Mouse (Mus musculus): ENCODE measurements around the gene Uox. TPM values are rescaled to one million over a fixed set of nuclear protein-coding genes. Genes with fewer than 3 reads are reported as not detected.

Gene Uox
- polyA plus RNA-seq, 1 experiment from 2014 or later, result 0.11 TPM

- H3K27ac ChIP-seq (ENCODE audit: low read depth, low read length), result no peak overlapping the region
- no peaks in the 10 kb centered on the region for H3K27me3 ChIP-seq (ENCODE audit: control insufficient read depth, insufficient read depth, low read length)
- H3K4me1 ChIP-seq (ENCODE audit: control insufficient read depth, insufficient read depth, low read length), result no peaks in the 10 kb centered on the region
- WGBS, result 62% methylated on average over 1 of the region's 1 CpGs
- no peaks in the 10 kb centered on the region for H3K9me3 ChIP-seq (ENCODE audit: control insufficient read depth, low read length)
- no peak overlapping the region for H3K9ac ChIP-seq (ENCODE audit: low read length)
- H3K4me2 ChIP-seq, result no peak overlapping the region
- H3K4me3 ChIP-seq (ENCODE audit: low read depth, low read length), result no peak overlapping the region
- ATAC-seq (ENCODE audit: low FRiP score) (no peak), DNase-seq (ENCODE audit: low spot score, missing footprints) (no peak)
- no peaks in the 10 kb centered on the region for H3K36me3 ChIP-seq (ENCODE audit: control insufficient read depth, insufficient read depth, low read length)
These were observed 13.7 kb upstream of the Uox start for GRCm38 (mm10) chr3:146556567-146556966.

GRCm38 (mm10) chr3:146557507-146557906 lies 12.7 kb upstream of the Uox start:
- no peak overlapping the region for H3K9ac ChIP-seq (ENCODE audit: low read length)

GRCm38 (mm10) chr3:146562936-146563335 lies 7.3 kb upstream of the Uox start:
- no peak overlapping the region for H3K4me3 ChIP-seq (ENCODE audit: low read depth, low read length)
- H3K4me1 ChIP-seq (ENCODE audit: control insufficient read depth, insufficient read depth, low read length), result peaks cover 2% of the 10 kb centered on the region; the same call in 1 of the 2 replicates
- DNase-seq (ENCODE audit: low spot score, missing footprints), result no peak
- no peak overlapping the region for H3K9ac ChIP-seq (ENCODE audit: low read length)
- no peak overlapping the region for H3K27ac ChIP-seq (ENCODE audit: low read depth, low read length)
- H3K9me3 ChIP-seq (ENCODE audit: control insufficient read depth, low read length), result no peaks in the 10 kb centered on the region
- no peaks in the 10 kb centered on the region for H3K36me3 ChIP-seq (ENCODE audit: control insufficient read depth, insufficient read depth, low read length)
- ATAC-seq (ENCODE audit: low FRiP score), result no peak
- no peak overlapping the region for H3K4me2 ChIP-seq
- 85% methylated on average over 7 of the region's 7 CpGs for WGBS
- no peaks in the 10 kb centered on the region for H3K27me3 ChIP-seq (ENCODE audit: control insufficient read depth, insufficient read depth, low read length)

More at GRCm38 (mm10) chr3:146557507-146557906, 12.7 kb upstream of the Uox start:
- WGBS, result 88% methylated on average over 6 of the region's 6 CpGs
- DNase-seq (ENCODE audit: low spot score, missing footprints), result no peak
- no peak overlapping the region for H3K27ac ChIP-seq (ENCODE audit: low read depth, low read length)
- no peak overlapping the region for H3K4me3 ChIP-seq (ENCODE audit: low read depth, low read length)
- no peaks in the 10 kb centered on the region for H3K9me3 ChIP-seq (ENCODE audit: control insufficient read depth, low read length)
- no peak for ATAC-seq (ENCODE audit: low FRiP score)
- no peaks in the 10 kb centered on the region for H3K27me3 ChIP-seq (ENCODE audit: control insufficient read depth, insufficient read depth, low read length)
- no peaks in the 10 kb centered on the region for H3K36me3 ChIP-seq (ENCODE audit: control insufficient read depth, insufficient read depth, low read length)
- H3K4me1 ChIP-seq (ENCODE audit: control insufficient read depth, insufficient read depth, low read length), result no peaks in the 10 kb centered on the region
- H3K4me2 ChIP-seq, result no peak overlapping the region

GRCm38 (mm10) chr3:146564268-146565064 lies 5.8 kb upstream of the Uox start:
- no peaks in the 10 kb centered on the region for H3K9me3 ChIP-seq (ENCODE audit: control insufficient read depth, low read length)
- WGBS, result 33% methylated on average over 14 of the region's 14 CpGs
- H3K27ac ChIP-seq (ENCODE audit: low read depth, low read length), result no peak overlapping the region
- DNase-seq (ENCODE audit: low spot score, missing footprints) (peak; percentile 99), ATAC-seq (ENCODE audit: low FRiP score) (peak; percentile 55; the same call in 1 of the 2 replicates)
- H3K9ac ChIP-seq (ENCODE audit: low read length), result no peak overlapping the region
- no peaks in the 10 kb centered on the region for H3K36me3 ChIP-seq (ENCODE audit: control insufficient read depth, insufficient read depth, low read length)
- H3K4me1 ChIP-seq (ENCODE audit: control insufficient read depth, insufficient read depth, low read length), result peaks cover 2% of the 10 kb centered on the region; the same call in 1 of the 2 replicates
- no peaks in the 10 kb centered on the region for H3K27me3 ChIP-seq (ENCODE audit: control insufficient read depth, insufficient read depth, low read length)
- no peak overlapping the region for H3K4me3 ChIP-seq (ENCODE audit: low read depth, low read length)
- H3K4me2 ChIP-seq, result no peak overlapping the region

- H3K4me1 ChIP-seq (ENCODE audit: control insufficient read depth, insufficient read depth, low read length), result peaks cover 2% of the 10 kb centered on the region; the same call in 1 of the 2 replicates
- no peaks in the 10 kb centered on the region for H3K9me3 ChIP-seq (ENCODE audit: control insufficient read depth, low read length)
- no peak overlapping the region for H3K27ac ChIP-seq (ENCODE audit: low read depth, low read length)
- H3K9ac ChIP-seq (ENCODE audit: low read length), result no peak overlapping the region
- no peak for ATAC-seq (ENCODE audit: low FRiP score)
- no peaks in the 10 kb centered on the region for H3K27me3 ChIP-seq (ENCODE audit: control insufficient read depth, insufficient read depth, low read length)
- DNase-seq (ENCODE audit: low spot score, missing footprints), result no peak
- no peaks in the 10 kb centered on the region for H3K36me3 ChIP-seq (ENCODE audit: control insufficient read depth, insufficient read depth, low read length)
- 88% methylated on average over 1 of the region's 1 CpGs for WGBS
- no peak overlapping the region for H3K4me2 ChIP-seq
- H3K4me3 ChIP-seq (ENCODE audit: low read depth, low read length), result no peak overlapping the region
These were observed 5.2 kb upstream of the Uox start for GRCm38 (mm10) chr3:146565065-146565411.

GRCm38 (mm10) chr3:146567366-146567765 lies 2.9 kb upstream of the Uox start:
- DNase-seq (ENCODE audit: low spot score, missing footprints), result no peak
- Histone ChIP-seq H3K4me3 (ENCODE audit: low read depth, low read length) (no peak overlapping the region), H3K9ac (ENCODE audit: low read length) (no peak overlapping the region), H3K27me3 (ENCODE audit: control insufficient read depth, insufficient read depth, low read length) (no peaks in the 10 kb centered on the region), H3K27ac (ENCODE audit: low read depth, low read length) (no peak overlapping the region), H3K4me2 (no peak overlapping the region), H3K4me1 (ENCODE audit: control insufficient read depth, insufficient read depth, low read length) (peaks cover 2% of the 10 kb centered on the region; the same call in 1 of the 2 replicates), H3K36me3 (ENCODE audit: control insufficient read depth, insufficient read depth, low read length) (no peaks in the 10 kb centered on the region), H3K9me3 (ENCODE audit: control insufficient read depth, low read length) (no peaks in the 10 kb centered on the region)
- ATAC-seq (ENCODE audit: low FRiP score), result no peak
- 85% methylated on average over 7 of the region's 7 CpGs for WGBS

- ATAC-seq (ENCODE audit: low FRiP score) (no peak), DNase-seq (ENCODE audit: low spot score, missing footprints) (no peak)
- Histone ChIP-seq H3K4me2 (no peak overlapping the region), H3K27ac (ENCODE audit: low read depth, low read length) (no peak overlapping the region), H3K27me3 (ENCODE audit: control insufficient read depth, insufficient read depth, low read length) (no peaks in the 10 kb centered on the region), H3K4me1 (ENCODE audit: control insufficient read depth, insufficient read depth, low read length) (peaks cover 2% of the 10 kb centered on the region; the same call in 1 of the 2 replicates), H3K9ac (ENCODE audit: low read length) (no peak overlapping the region), H3K4me3 (ENCODE audit: low read depth, low read length) (no peak overlapping the region), H3K9me3 (ENCODE audit: control insufficient read depth, low read length) (no peaks in the 10 kb centered on the region), H3K36me3 (ENCODE audit: control insufficient read depth, insufficient read depth, low read length) (no peaks in the 10 kb centered on the region)
- WGBS, result 81% methylated on average over 9 of the region's 9 CpGs
These were observed 2.2 kb upstream of the Uox start for GRCm38 (mm10) chr3:146567884-146568530.

GRCm38 (mm10) chr3:146569594-146569993 lies 632 bp upstream of the Uox start:
- H3K27me3 ChIP-seq (ENCODE audit: control insufficient read depth, insufficient read depth, low read length), result no peaks in the 10 kb centered on the region

GRCm38 (mm10) chr3:146570939-146571338 lies 713 bp downstream of the Uox start:
- Histone ChIP-seq H3K36me3 (ENCODE audit: control insufficient read depth, insufficient read depth, low read length) (no peaks in the 10 kb centered on the region), H3K4me1 (ENCODE audit: control insufficient read depth, insufficient read depth, low read length) (no peaks in the 10 kb centered on the region), H3K4me2 (no peak overlapping the region), H3K27me3 (ENCODE audit: control insufficient read depth, insufficient read depth, low read length) (no peaks in the 10 kb centered on the region), H3K9ac (ENCODE audit: low read length) (no peak overlapping the region), H3K27ac (ENCODE audit: low read depth, low read length) (no peak overlapping the region), H3K9me3 (ENCODE audit: control insufficient read depth, low read length) (no peaks in the 10 kb centered on the region), H3K4me3 (ENCODE audit: low read depth, low read length) (no peak overlapping the region)
- no peak for ATAC-seq (ENCODE audit: low FRiP score)
- no peak for DNase-seq (ENCODE audit: low spot score, missing footprints)
- whole genome bisulfite sequencing, result 88% methylated on average over 6 of the region's 6 CpGs

More at GRCm38 (mm10) chr3:146569594-146569993, 632 bp upstream of the Uox start:
- no peak for DNase-seq (ENCODE audit: low spot score, missing footprints)
- no peaks in the 10 kb centered on the region for H3K9me3 ChIP-seq (ENCODE audit: control insufficient read depth, low read length)
- H3K27ac ChIP-seq (ENCODE audit: low read depth, low read length), result no peak overlapping the region
- H3K36me3 ChIP-seq (ENCODE audit: control insufficient read depth, insufficient read depth, low read length), result no peaks in the 10 kb centered on the region
- H3K9ac ChIP-seq (ENCODE audit: low read length), result no peak overlapping the region
- no peak for ATAC-seq (ENCODE audit: low FRiP score)
- H3K4me2 ChIP-seq, result no peak overlapping the region
- no peak overlapping the region for H3K4me3 ChIP-seq (ENCODE audit: low read depth, low read length)
- peaks cover under 1% of the 10 kb centered on the region; the same call in 1 of the 2 replicates for H3K4me1 ChIP-seq (ENCODE audit: control insufficient read depth, insufficient read depth, low read length)
- WGBS, result 89% methylated on average over 3 of the region's 3 CpGs

All from midbrain, embryonic 11.5 days (tissue).